Mouse (Mus musculus) C2C12 (cell line): Measurements from ENCODE around the gene Slc22a16.

Source experiments
- CTCF ChIP-seq: IDR thresholded peaks from one replicate; pipeline ENCODE4 v1.5.1; 2011; ENCODE audit not compliant: control insufficient read depth, insufficient read depth, insufficient read length
- MYOD1 ChIP-seq: IDR thresholded peaks from one replicate; pipeline ENCODE4 v1.6.1; 2011; ENCODE audit warnings: low read depth; ENCODE audit not compliant: control insufficient read depth, insufficient read length
- MYOG ChIP-seq: IDR thresholded peaks from one replicate; pipeline ENCODE4 v1.6.1; 2011; ENCODE audit not compliant: control insufficient read depth, insufficient read length; ENCODE audit errors: extremely low read depth
- USF1 ChIP-seq: IDR thresholded peaks from one replicate; pipeline ENCODE4 v1.6.1; 2011; ENCODE audit warnings: low read depth, mild to moderate bottlenecking, control low read depth, moderate library complexity

- TF ChIP-seq CTCF, result no peak
- no peak for TF ChIP-seq MYOD1
- TF ChIP-seq MYOG, result no peak
- no peak for TF ChIP-seq USF1
Observed at GRCm38 (mm10) chr10:40525616-40526155, 44.5 kb upstream of the Slc22a16 start.
